Mouse (Mus musculus) retina, embryonic 14.5 days (tissue): ENCODE measurements around the gene Flywch2.

Experiments
- DNase-seq: peaks from one replicate; pipeline ENCODE4 v3.0.0-alpha.2; 2015; ENCODE audit warnings: low spot score

The Flywch2 gene

GRCm38 (mm10) chr17:23748631-23749391, 37.1 kb downstream of the Flywch2 start:
- peak; percentile 91 for DNase-seq

- peak; percentile 14 for DNase-seq
Observed at GRCm38 (mm10) chr17:23748026-23748425, 37.9 kb downstream of the Flywch2 start.

- no peak for DNase-seq
Observed at GRCm38 (mm10) chr17:23747471-23747870, 38.4 kb downstream of the Flywch2 start.

GRCm38 (mm10) chr17:23746767-23747166, 39.1 kb downstream of the Flywch2 start:
- DNase-seq: no peak

GRCm38 (mm10) chr17:23746311-23746710, 39.6 kb downstream of the Flywch2 start:
- DNase-seq: peak; percentile 51

GRCm38 (mm10) chr17:23745301-23746251, 40.3 kb downstream of the Flywch2 start, which contains the start of gene Kremen2:
Gene Kremen2, minus strand, starts transcription at chr17:23745833.
- DNase-seq: peak; percentile 41

GRCm38 (mm10) chr17:23744651-23745050, 41.2 kb downstream of the Flywch2 start:
- peak; percentile 15 for DNase-seq

- peak; percentile 19 for DNase-seq
Observed at GRCm38 (mm10) chr17:23744076-23744475, 41.8 kb downstream of the Flywch2 start.

GRCm38 (mm10) chr17:23742941-23743340, 42.9 kb downstream of the Flywch2 start:
- DNase-seq: peak; percentile 5

- DNase-seq: peak; percentile 46
Observed at GRCm38 (mm10) chr17:23742210-23742793, 43.6 kb downstream of the Flywch2 start.

GRCm38 (mm10) chr17:23741359-23742209, 44.3 kb downstream of the Flywch2 start:
- no peak for DNase-seq

GRCm38 (mm10) chr17:23740598-23741021, 45.3 kb downstream of the Flywch2 start, which contains the start of gene Paqr4:
Gene Paqr4, minus strand, starts transcription at chr17:23740867.
- no peak for DNase-seq

- DNase-seq: peak; percentile 85
Observed at GRCm38 (mm10) chr17:23740136-23740584, 45.7 kb downstream of the Flywch2 start.

GRCm38 (mm10) chr17:23739202-23740135, 46.4 kb downstream of the Flywch2 start:
- peak; percentile 60 for DNase-seq

GRCm38 (mm10) chr17:23738836-23739201, 47.1 kb downstream of the Flywch2 start:
- DNase-seq: peak; percentile 9

- DNase-seq: peak; percentile 22
Observed at GRCm38 (mm10) chr17:23737493-23738445, 48.1 kb downstream of the Flywch2 start.

- no peak for DNase-seq
Observed at GRCm38 (mm10) chr17:23734341-23734740, 51.5 kb downstream of the Flywch2 start.

GRCm38 (mm10) chr17:23730441-23730840, 55.4 kb downstream of the Flywch2 start:
- DNase-seq: no peak
